10 mouse cellular contexts compared by ENCODE assay signal in genomic region chr13:111235719-111236166, GRCm38 (mm10). TPM values are rescaled to one million over a fixed set of nuclear protein-coding genes. Genes with fewer than 3 reads are reported as not detected.
A peak's percentile ranks its signal among the peaks of the same experiment; 100 is the strongest.
DNase-seq lines count a peak whose midpoint lies in the region; ATAC-seq and TF ChIP-seq lines count a peak whose summit lies in the region.
"Had no signal": no experiment of that assay in that cellular context is flagged by ENCODE, and none has a peak within 500 bp of the region (broad histone marks: within the 10 kb centered on the region; RNA-seq: fewer than 3 reads in every experiment).

No protein-coding gene starts in this region.

- no peak for ATAC-seq in hindbrain, embryonic 11.5 days (ENCODE audit: low FRiP score)
- peak; percentile 63 for ATAC-seq in embryonic facial prominence, embryonic 15.5 days (ENCODE audit: insufficient number of reproducible peaks, low FRiP score, low TSS enrichment, low read depth)

- H3K27ac ChIP-seq in hindbrain, embryonic 11.5 days (ENCODE audit: low read depth, low read length), result peak overlapping the region; percentile 17; the same call in 1 of the 2 replicates
- no peak overlapping the region for H3K27ac ChIP-seq in hindbrain, embryonic 10.5 days
- peak overlapping the region; percentile 58 for H3K27ac ChIP-seq in embryonic facial prominence, embryonic 15.5 days (replicated peaks)
- H3K27ac ChIP-seq: liver, embryonic 14.5 days had no signal

- no peak for TF ChIP-seq POLR2A in brain, embryonic 14.5 days (IDR thresholded peaks at IDR 0.05; ENCODE audit: borderline replicate concordance, extremely low read depth, insufficient read depth, insufficient read length, poor library complexity, severe bottlenecking)

- no peak for DNase-seq in hindbrain, embryonic 11.5 days (ENCODE audit: low spot score)
- no peak for DNase-seq in hindbrain, embryonic 10.5 days (ENCODE audit: low spot score)
- peak; percentile 72 for DNase-seq in brain, embryonic 14.5 days (ENCODE audit: low read depth)
- peak; percentile 60 to 69 for DNase-seq in layer of hippocampus, postnatal 10 days (ENCODE audit: low spot score in 2 of 2)
- peak; percentile 45 for DNase-seq in testis, postnatal 10 days (ENCODE audit: low spot score)
- DNase-seq in B cell, adult 2 months, result no peak
- DNase-seq in thymus, postnatal 10 days (ENCODE audit: low spot score in 2 of 2), result no peak

- 70% methylated on average over 6 of the region's 6 CpGs for WGBS in hindbrain, embryonic 11.5 days
- 69% methylated on average over 6 of the region's 6 CpGs for WGBS in hindbrain, embryonic 10.5 days
- 43% methylated on average over 6 of the region's 6 CpGs for WGBS in embryonic facial prominence, embryonic 15.5 days

- H3K4me3 ChIP-seq in hindbrain, embryonic 11.5 days (ENCODE audit: low read depth, low read length), result no peak overlapping the region
- no peak overlapping the region for H3K4me3 ChIP-seq in hindbrain, embryonic 10.5 days
- H3K4me3 ChIP-seq in embryonic facial prominence, embryonic 15.5 days (replicated peaks), result no peak overlapping the region

- no peak for TF ChIP-seq CTCF in brain, embryonic 14.5 days (IDR thresholded peaks at IDR 0.05; ENCODE audit: borderline replicate concordance, extremely low read depth, insufficient read depth, insufficient read length)

- no peaks in the 10 kb centered on the region for H3K4me1 ChIP-seq in hindbrain, embryonic 11.5 days (replicated peaks; ENCODE audit: control insufficient read depth, insufficient read depth, low read length)
- peaks cover 14% of the 10 kb centered on the region; the same call in 1 of the 2 replicates for H3K4me1 ChIP-seq in hindbrain, embryonic 10.5 days (replicated peaks)
- H3K4me1 ChIP-seq in embryonic facial prominence, embryonic 15.5 days, result peaks cover 31% of the 10 kb centered on the region

- no peak overlapping the region for H3K4me2 ChIP-seq in hindbrain, embryonic 11.5 days (replicated peaks; ENCODE audit: low read depth, low read length)
- H3K4me2 ChIP-seq in embryonic facial prominence, embryonic 15.5 days (replicated peaks), result no peak overlapping the region

- H3K9ac ChIP-seq in hindbrain, embryonic 11.5 days (ENCODE audit: low read depth, low read length), result no peak overlapping the region
- no peak overlapping the region for H3K9ac ChIP-seq in embryonic facial prominence, embryonic 15.5 days
- H3K9ac ChIP-seq: liver, embryonic 14.5 days had no signal

- no peaks in the 10 kb centered on the region for H3K9me3 ChIP-seq in hindbrain, embryonic 11.5 days (ENCODE audit: control insufficient read depth, low read length)
- peaks cover 5% of the 10 kb centered on the region; the same call in 1 of the 2 replicates for H3K9me3 ChIP-seq in hindbrain, embryonic 10.5 days
- peaks cover 2% of the 10 kb centered on the region; the same call in 1 of the 2 replicates for H3K9me3 ChIP-seq in embryonic facial prominence, embryonic 15.5 days (replicated peaks)

- H3K36me3 ChIP-seq in hindbrain, embryonic 11.5 days (ENCODE audit: control insufficient read depth, insufficient read depth, low read length), result no peaks in the 10 kb centered on the region
- no peaks in the 10 kb centered on the region for H3K36me3 ChIP-seq in hindbrain, embryonic 10.5 days
- H3K36me3 ChIP-seq in embryonic facial prominence, embryonic 15.5 days, result no peaks in the 10 kb centered on the region

- no peaks in the 10 kb centered on the region for H3K27me3 ChIP-seq in hindbrain, embryonic 11.5 days (ENCODE audit: control insufficient read depth, insufficient read depth, low read length)
- no peaks in the 10 kb centered on the region for H3K27me3 ChIP-seq in hindbrain, embryonic 10.5 days (ENCODE audit: insufficient read depth, poor library complexity, severe bottlenecking)
- H3K27me3 ChIP-seq in embryonic facial prominence, embryonic 15.5 days, result no peaks in the 10 kb centered on the region

RNA-seq across cellular contexts. Expression of gene Actbl2, which starts 19.1 kb away (rescaled TPM):
- not detected in 2 replicates for polyA plus RNA-seq in hindbrain, embryonic 11.5 days (2014; fragmentation: Nextera tagmentation; extraction: Ambion mirVana)
- polyA plus RNA-seq in hindbrain, embryonic 10.5 days (2016; fragmentation: Nextera tagmentation; extraction: Ambion mirVana), result not detected in 2 replicates
- 0.03 TPM in 1 of 2 replicates, not detected in the other for polyA plus RNA-seq in brain, embryonic 14.5 days (2012; rRNA removed)
- 0.13 and 0.38 TPM in 2 replicates for polyA plus RNA-seq in embryonic facial prominence, embryonic 15.5 days (2015; fragmentation: Nextera tagmentation; extraction: Ambion mirVana)
- total RNA-seq in layer of hippocampus, postnatal 10 days (2021), result not detected
- polyA plus RNA-seq: liver, embryonic 14.5 days; stomach, embryonic 14.5 days had no signal

Comparison
In these comparisons a context has a peak if more than half of its experiments do, and no peak if none do; other contexts are left out.
1. DNase-seq: peak in brain, embryonic 14.5 days (single experiment), layer of hippocampus, postnatal 10 days (2 of 2) and testis, postnatal 10 days (single experiment); none in hindbrain, embryonic 11.5 days (single experiment), hindbrain, embryonic 10.5 days (single experiment), B cell, adult 2 months (0 of 2) and thymus, postnatal 10 days (0 of 2).